Mouse (Mus musculus) lung, postnatal 4 days (tissue): ENCODE measurements around the gene Mast3.

Experiments used
- DNase-seq, 2 experiments: peaks; one replicate each; pipeline ENCODE4 v3.0.0; 2021

Mast3 gene

GRCm38 (mm10) chr8:70757523-70758307, 47.1 kb downstream of the Mast3 start:
- peak; percentile 43 to 55 for DNase-seq

DNA sequence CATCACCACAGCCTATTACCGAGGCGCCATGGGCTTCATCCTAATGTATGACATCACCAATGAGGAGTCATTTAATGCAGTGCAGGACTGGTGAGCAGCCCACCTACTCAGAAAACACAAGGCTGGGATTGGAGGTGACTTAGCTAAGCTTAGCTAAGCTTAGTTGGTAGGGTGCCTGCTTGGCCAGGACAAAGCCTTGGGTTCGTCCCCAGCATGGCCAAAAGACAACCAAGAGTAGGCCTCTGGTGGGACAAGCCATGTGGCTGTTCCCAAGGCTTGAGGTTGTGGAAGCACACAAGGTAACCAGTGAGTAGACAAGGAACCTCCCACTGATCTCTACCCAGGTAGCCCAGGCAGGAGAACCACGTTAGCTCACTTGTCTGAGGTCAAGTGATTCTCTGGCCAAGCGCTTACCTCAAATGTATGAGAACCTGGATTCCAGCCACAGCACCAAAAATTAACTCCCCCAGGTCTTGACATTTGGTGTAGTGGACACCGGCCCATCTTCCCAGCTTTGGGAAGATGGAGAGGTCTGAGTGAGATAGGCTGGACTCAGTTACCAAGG, 48.3 kb downstream of the Mast3 start:
- peak in 1 of 2 experiments; percentile 20 for DNase-seq

DNA sequence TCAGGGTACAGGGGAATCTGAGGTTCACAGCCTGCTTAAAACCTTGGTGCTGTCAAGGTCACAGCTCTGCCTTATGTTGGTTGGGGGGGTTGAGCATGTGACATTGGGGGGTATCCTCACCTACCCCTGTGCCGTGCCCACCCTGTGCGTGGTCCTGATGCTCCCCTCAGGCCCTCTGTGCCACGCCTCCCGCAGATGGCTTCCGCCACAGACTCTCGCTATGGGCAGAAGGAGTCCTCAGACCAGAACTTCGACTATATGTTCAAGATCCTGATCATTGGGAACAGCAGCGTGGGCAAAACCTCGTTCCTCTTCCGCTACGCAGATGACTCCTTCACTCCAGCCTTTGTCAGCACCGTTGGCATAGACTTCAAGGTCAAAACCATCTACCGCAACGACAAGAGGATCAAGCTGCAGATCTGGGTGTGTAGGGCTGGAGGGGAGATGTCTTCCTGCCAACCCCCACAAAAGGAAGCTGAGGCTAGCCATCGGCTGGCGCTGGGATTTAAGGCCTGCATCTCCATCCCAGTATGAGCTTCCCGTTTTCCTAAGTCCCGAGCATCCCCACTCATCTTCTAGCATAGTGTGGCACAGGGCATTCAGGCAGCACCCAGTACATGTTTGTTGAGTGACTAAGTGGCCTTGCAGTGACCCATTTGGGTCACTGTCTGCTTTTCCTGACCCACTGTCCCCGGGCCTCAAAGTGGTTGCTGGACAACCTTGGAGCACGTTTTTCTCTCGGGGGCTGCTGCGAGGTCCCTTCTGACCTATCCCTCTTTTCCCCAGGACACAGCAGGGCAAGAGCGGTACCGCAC, 49.0 kb downstream of the Mast3 start:
- DNase-seq: peak in 1 of 2 experiments; percentile 26

GRCm38 (mm10) chr8:70754871-70755660, 49.8 kb downstream of the Mast3 start:
- peak; percentile 76 to 80 for DNase-seq

GRCm38 (mm10) chr8:70754043-70754870, 50.6 kb downstream of the Mast3 start, which contains the start of gene Rab3a:
Gene Rab3a, plus strand, starts transcription at chr8:70754679.
- peak; percentile 97 to 99 for DNase-seq

DNA sequence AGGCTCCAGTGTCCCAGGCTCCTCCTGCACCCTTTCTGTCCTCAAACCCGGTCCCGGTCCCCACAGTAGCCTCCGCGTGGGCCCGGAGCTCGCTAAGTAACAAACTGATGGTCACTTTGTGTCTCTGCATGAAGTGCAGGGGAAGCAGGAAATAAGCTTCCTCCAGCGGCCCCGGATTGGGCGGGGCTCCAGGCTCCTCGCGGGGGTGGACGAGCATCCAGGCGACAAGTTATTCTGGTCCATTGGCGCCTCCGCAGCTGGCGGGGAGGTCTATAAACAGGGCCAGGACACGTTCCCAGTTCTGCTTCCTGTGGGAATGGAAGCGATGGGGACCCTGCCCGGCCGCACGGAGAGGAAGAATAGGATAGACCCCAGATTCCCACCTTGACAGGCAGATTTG, 51.7 kb downstream of the Mast3 start:
- peak; percentile 90 to 93 for DNase-seq

GRCm38 (mm10) chr8:70752000-70752764, 52.7 kb downstream of the Mast3 start:
- DNase-seq: peak; percentile 79 to 80

DNA sequence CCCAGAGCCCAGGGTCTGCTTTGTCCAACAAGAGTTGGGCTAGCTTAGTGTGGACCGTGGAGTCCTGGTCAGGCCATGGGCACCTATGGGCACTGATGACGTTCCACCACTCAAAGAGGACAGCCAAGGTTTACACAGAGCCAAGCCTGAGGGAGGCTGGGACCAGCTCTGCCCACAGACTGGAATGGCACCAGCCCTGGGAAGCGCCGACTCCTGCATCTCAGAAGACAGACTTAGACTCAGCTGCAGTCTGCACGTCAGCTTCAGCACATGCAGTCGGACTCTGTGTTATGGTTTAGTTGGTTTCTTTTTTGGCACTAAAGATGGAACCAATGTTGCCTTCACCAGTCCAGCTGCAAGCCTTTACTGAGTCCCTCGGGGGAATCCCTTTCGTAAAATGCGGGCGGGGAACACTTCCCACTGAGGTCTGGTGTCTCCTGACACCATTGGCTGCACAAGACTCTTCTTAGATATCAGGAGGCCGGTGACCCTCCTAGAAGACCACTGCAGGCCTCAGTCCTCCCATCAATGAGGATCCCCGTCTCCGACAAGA, 54.6 kb downstream of the Mast3 start:
- DNase-seq: peak in 1 of 2 experiments; percentile 23

DNA sequence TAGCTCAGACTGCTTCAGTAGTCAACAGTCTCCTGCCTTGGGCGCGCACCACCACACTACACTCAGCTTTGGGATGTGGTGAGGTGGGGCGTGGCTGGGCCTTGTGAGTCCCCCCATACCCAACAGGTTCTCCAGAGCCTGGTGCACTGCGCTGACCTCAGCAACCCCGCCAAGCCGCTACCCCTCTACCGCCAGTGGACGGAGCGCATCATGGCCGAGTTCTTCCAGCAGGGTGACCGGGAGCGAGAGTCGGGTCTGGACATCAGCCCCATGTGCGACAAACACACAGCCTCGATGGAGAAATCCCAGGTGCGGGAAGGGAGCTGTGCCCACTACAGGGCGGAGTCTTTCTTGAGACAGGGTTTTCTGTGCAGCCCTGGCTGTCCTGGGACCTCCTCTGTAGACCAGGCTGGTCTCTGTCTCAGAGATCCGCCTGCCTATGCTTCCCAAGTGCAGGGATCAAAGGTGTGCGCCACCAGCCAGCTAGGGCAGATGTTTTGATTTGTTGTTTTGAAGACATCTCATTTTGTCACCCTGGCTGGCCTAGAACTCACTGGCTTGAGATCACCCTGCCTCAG, 55.7 kb downstream of the Mast3 start:
- peak in 1 of 2 experiments; percentile 22 for DNase-seq

DNA sequence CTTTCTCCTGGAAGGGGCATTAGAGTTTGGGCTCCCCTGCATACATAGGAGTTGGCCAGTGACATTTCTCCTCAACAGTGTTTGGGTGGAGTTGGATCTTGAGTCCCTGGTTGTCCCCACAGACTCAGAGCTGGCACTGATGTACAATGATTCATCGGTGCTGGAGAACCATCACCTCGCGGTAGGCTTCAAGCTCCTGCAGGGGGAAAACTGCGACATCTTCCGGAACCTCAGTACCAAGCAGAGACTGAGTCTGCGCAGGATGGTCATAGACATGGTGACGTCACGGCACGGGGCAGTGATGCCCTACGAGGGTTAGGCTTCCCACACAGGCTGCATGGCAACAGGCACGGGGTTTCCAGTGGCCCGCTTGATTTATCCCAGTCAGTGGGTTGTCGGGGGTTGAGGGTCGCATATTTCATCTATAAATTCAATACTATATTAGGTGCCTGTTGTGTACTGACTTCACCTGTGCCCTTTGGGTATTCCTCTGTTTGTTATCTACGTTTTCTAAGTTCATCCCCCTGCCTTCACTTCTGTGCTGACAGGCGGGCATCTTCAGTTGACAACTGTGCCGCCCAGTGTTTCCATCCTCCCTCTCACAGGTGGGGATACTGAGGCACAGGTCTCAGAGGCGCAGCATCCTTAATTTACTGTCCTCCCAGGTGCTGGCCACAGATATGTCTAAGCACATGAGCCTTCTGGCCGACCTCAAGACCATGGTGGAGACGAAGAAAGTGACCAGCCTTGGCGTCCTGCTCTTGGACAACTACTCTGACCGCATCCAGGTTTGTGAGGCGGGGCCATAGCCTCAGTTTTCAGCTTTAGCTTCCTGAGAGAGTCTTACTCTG, 56.4 kb downstream of the Mast3 start:
- DNase-seq: peak in 1 of 2 experiments; percentile 20

- DNase-seq: no peak
These were observed 57.5 kb downstream of the Mast3 start for GRCm38 (mm10) chr8:70747211-70747890.

DNA sequence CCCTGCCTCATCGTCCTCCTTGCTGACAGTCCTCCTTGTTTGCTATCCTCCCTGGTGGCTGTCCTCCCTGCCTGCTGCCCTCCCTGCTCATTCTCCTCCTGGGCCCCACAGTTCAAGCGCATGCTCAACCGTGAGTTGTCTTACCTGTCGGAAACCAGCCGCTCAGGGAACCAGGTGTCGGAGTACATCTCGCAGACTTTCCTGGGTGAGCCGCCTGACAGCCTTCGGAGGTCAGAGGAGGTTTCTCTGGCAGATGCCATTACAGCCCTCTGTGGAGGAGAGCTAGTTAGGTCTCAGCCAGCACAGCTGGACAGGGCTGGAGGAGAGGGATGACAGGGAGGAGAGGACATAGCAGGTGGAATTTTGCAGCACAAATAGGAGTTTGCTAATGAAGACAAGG, 58.2 kb downstream of the Mast3 start:
- DNase-seq: peak in 1 of 2 experiments; percentile 19

GRCm38 (mm10) chr8:70745691-70746220, 59.1 kb downstream of the Mast3 start:
- DNase-seq: peak in 1 of 2 experiments; percentile 22

GRCm38 (mm10) chr8:70744806-70745205, 60.0 kb downstream of the Mast3 start:
- DNase-seq: peak in 1 of 2 experiments; percentile 21

GRCm38 (mm10) chr8:70743656-70744590, 60.9 kb downstream of the Mast3 start:
- DNase-seq: peak; percentile 46 to 50

GRCm38 (mm10) chr8:70742981-70743655, 61.7 kb downstream of the Mast3 start:
- peak in 1 of 2 experiments; percentile 29 for DNase-seq
